Mouse (Mus musculus) urinary bladder, postnatal 14 days (tissue): ENCODE measurements around the gene Pabpn1l.
"Not testable (repeated sequence)": the region's sequence is repeated elsewhere in the genome, so short reads cannot be mapped to it uniquely, and the experiment has no call there.

Experiments
- DNase-seq: peaks from one replicate; pipeline ENCODE4 v3.0.0; 2021; ENCODE audit warnings: low spot score

Pabpn1l gene

DNA sequence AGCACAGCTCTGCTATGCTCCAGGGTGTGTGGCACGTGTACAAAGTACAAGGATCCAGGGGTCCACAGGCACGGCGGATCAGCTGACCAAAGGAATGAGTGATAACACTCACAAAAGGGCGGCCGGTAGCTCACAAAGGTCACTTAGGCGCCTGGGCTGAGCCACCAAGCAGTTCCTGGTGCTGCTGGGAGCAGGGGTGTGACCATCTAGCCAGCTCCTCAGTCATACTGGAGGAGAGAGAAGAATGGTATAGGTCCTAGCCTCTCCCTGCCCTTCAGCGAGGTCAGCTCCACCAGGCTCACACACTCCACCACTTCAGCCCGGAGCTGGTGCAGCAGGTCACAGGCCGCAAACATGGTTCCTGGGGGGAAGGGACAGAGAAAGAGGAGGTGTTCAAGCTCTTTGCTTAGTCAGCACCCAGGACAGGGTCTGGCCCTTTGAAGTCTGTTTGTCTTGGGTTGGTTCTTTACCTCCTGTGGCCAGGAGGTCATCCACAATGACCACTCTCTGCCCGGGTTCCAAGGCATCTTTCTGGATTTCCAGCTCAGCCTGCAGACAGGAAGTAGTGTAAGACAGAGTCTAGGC lies 47.8 kb downstream of the Pabpn1l start:
- no peak for DNase-seq

DNA sequence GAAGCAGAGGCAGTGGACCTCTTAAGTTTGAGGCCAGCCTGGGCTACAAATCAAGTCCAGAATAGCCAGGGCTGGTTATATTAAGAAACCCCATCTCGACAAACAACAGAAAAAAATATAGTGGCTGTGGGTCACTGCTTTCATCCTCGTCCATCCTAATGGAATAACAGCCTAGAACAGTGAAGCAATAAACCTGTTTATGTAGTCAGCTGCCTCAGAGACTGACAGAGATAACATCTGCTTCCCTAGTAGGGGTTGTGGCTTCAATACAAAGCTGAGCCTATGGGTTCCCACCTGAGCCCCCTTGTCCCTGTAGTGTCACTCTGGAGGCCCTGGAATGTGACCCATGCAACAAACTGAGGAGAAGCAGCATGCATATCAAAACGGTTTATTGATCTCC lies 48.3 kb downstream of the Pabpn1l start:
- DNase-seq, result no peak

DNA sequence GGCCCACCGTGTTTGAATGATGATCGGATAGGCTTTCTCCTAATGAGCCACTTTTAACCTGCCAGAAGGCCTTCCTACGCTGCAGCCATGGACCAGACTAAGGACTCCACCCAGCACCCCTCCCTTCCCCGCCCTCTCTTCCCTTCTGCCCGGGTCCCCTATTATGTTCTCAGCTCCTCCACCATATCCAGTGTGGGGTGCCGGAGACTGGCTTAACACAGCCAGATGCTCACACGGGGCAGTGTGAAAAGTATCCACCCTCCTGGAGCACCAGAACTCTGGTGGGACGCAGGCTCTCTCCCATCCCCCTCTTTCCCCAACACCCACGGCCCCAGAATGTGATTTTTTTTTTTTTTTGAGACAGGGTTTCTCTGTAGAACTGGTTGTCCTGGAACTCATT lies 49.0 kb downstream of the Pabpn1l start:
- DNase-seq, result no peak

DNA sequence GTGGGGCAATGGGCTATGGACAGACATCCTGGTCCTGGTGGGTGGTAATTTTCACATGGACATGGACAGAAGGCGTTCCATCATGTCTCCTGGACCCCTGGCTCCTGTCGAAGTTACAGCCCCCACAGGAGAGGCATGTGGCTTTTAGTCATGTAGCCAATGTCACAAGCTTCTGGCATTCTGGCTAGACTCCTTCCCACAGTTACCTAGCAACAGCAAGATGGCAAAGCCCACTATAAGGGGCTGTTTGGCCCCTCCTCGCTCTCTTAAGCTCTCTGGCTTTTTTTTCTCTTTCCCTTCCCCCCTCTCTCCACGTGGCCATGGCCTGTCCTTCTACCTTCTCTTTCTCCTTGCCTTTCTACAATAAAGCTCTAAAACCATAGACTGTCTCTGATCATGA lies 49.4 kb downstream of the Pabpn1l start:
- not testable (repeated sequence) for DNase-seq

DNA sequence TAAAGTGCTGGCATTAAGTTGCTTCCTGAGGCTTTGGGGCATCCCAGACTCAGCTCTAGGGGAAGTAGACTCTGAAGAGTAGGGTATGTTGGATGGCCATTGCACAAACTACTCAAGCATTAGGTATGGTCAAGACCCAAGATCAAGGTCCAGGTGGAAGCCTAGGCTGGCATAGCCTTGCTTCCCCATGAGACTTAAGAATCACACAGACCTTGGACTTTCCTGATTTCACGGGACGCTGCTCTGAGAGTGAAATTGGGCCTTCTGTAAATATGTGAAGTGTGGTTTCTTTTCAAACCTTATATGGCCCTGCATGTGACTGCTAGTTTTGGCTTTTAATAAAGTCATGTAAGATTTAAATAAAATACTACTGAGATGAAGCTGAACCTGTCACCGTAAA lies 49.8 kb downstream of the Pabpn1l start:
- DNase-seq, result no peak

DNA sequence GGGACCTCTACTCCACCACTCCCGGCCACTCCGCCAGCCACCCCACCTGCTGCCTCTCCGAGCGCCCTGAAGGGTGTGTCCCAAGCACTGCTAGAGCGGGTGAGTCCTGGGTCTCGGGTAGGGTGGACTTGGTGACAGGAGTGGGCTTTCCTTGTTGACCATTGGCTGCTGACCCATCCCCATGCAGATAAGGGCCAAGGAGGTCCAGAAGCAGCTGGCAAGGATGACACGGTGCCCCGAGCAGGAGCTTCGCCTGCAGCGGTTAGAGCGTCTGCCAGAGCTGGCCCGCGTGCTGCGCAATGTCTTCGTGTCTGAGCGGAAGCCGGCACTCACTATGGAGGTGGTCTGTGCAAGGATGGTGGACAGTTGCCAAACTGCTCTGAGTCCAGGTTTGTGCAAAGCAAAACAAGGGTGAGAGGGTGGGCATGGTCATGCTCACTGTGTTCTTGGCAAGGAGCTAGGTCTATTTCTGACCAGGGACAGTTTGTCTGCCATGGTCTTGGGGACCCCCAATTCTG lies 50.7 kb downstream of the Pabpn1l start:
- DNase-seq, result no peak

DNA sequence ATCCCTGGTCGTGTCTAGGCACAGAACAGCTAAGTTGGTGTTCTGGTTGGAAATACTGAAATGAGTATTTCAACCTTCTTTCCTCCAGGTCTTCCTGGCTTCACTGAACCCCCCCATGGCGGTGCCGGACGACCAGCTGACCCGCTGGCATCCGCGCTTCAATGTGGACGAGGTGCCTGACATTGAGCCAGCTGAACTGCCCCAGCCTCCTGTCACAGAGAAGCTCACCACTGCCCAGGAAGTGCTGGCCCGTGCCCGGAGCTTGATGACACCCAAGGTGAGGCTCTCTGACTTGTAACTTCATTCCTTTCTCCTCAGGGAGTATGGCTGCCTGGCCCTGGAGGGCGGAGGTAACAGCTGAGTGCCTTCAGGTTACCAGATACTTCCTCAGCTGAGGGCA lies 51.4 kb downstream of the Pabpn1l start:
- DNase-seq, result no peak

DNA sequence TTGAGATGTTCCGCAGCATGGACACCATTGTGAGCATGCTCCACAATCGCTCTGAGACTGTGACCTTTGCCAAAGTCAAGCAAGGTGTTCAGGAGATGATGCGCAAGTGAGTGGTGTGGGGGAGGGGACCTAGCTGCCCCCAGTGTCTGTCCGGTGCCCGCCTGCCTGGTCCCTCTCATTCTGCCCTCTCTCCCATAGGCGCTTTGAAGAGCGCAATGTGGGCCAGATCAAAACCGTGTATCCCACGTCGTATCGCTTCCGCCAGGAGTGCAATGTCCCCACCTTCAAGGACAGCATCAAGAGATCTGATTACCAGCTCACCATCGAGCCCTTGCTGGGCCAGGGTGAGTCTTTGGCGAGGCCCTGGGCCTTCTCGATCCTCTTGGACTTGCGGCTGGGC lies 52.5 kb downstream of the Pabpn1l start:
- no peak for DNase-seq
